Mouse (Mus musculus): Measurements from ENCODE around the gene Mbtps2. TPM values are rescaled to one million over a fixed set of nuclear protein-coding genes. Genes with fewer than 3 reads are reported as not detected.

The Mbtps2 gene
- total and polyA plus RNA-seq, 3 experiments, result 5.8 to 30.2 (median 12.4) TPM

DNA sequence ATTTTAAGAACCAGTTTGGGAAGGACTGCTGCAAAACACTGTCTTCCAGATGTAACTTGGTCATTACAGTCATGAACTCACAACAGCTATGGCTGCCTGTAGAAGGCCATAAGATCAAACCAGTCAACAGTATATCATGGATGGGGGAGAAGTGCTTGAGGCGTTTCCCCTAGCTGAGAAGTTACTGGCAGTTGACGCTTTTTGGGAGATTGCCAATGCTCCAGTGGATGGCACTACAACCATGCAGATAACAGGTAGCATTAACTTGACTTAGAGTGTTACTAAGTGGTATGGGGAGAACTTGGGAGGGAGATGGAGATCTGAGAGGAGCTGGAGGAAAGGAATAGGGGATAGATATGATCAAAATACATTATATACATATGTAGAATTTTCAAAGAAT lies 23.8 kb downstream of the Mbtps2 start:
- dilution Hi-C loops (cut with MboI; ENCODE audit: extremely low pct_ligation_motif_present, extremely low pct_unique_long_range_greater_than_20kb, low sequenced_read_pairs), result no loop called here
- Histone ChIP-seq H3K9ac (ENCODE audit: insufficient read depth, low read depth) (no peak overlapping the region), H3K4me3 (replicated peaks in 1 of 3; ENCODE audit: low read depth in 2 of 3, low read length in 2 of 3, poor library complexity in 1 of 3) (no peak overlapping the region), H3K9me3 (replicated peaks; ENCODE audit: low read length) (no peaks in the 10 kb centered on the region), H3K4me1 (ENCODE audit: control insufficient read depth in 1 of 2, insufficient read depth in 2 of 2) (no peaks in the 10 kb centered on the region), H3K27me3 (replicated peaks) (no peaks in the 10 kb centered on the region), H3K79me2 (replicated peaks; ENCODE audit: control insufficient read depth, extremely low read depth, insufficient read depth, poor library complexity, severe bottlenecking) (no peaks in the 10 kb centered on the region), H3K27ac (ENCODE audit: insufficient read depth, low read depth) (no peak overlapping the region), H3K4me2 (ENCODE audit: insufficient read depth, low read depth, poor library complexity, severe bottlenecking) (no peak overlapping the region), H3K36me3 (replicated peaks in 1 of 2; ENCODE audit: control insufficient read depth in 1 of 2, insufficient read depth in 1 of 2, low read length in 1 of 2) (peaks cover 6 to 38% of the 10 kb centered on the region in 2 experiments)
- no peak for DNase-seq (ENCODE audit: extremely low read depth)
- in situ Hi-C loops (cut with MboI; ENCODE audit: low pct_ligation_motif_present, low pct_unique_long_range_greater_than_20kb, low sequenced_read_pairs), result no loop called here
- TF ChIP-seq MAX (IDR thresholded peaks at IDR 0.05; ENCODE audit: low read length) (no peak), JUN (IDR thresholded peaks at IDR 0.05; ENCODE audit: insufficient read depth, low read depth, low read length) (no peak), IRF4 (IDR thresholded peaks at IDR 0.05; ENCODE audit: low read depth, low read length) (no peak), MYC (IDR thresholded peaks at IDR 0.05; ENCODE audit: low read depth, low read length) (no peak), SIN3A (IDR thresholded peaks at IDR 0.05; ENCODE audit: low read length) (no peak), JUND (conservative IDR thresholded peaks at IDR 0.05; ENCODE audit: low read depth, low read length) (no peak), POLR2A (IDR thresholded peaks at IDR 0.05; ENCODE audit: low read depth, low read length) (no peak), UBTF (IDR thresholded peaks at IDR 0.05; ENCODE audit: low read depth, low read length) (no peak), NRF1 (IDR thresholded peaks at IDR 0.05; ENCODE audit: low read depth, low read length) (no peak), USF1 (IDR thresholded peaks at IDR 0.05; ENCODE audit: low read depth, low read length) (no peak), RAD21 (IDR thresholded peaks at IDR 0.05; ENCODE audit: low read depth, low read length) (no peak), EP300 (IDR thresholded peaks at IDR 0.05; ENCODE audit: low read length) (no peak), TCF12 (IDR thresholded peaks at IDR 0.05; ENCODE audit: low read depth, low read length) (no peak), CHD1 (IDR thresholded peaks at IDR 0.05; ENCODE audit: low read depth, low read length) (no peak), NELFE (IDR thresholded peaks at IDR 0.05; ENCODE audit: low read depth, low read length) (no peak), ELF1 (IDR thresholded peaks at IDR 0.05; ENCODE audit: low read depth, low read length) (no peak)

DNA sequence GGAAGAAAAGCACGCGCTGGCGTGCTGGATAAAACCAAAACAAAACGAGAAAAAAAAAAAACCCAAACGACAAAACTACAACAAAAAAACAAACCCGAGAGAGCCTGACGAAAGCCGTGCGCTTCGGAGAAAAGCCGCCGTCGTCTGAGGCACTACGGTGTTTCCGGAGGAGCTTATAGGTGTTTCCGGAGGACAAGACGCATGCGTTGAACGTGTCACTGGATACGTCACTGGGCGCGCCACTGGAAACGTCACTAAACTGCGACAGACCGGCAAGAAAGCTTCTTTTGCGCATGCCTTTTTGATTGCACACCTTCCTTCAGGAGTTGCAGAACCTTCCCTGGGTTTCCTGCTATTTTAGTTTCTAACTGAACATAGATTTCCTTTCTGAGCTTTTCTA lies 29.7 kb downstream of the Mbtps2 start, which contains the start of gene Yy2:
Gene Yy2, minus strand, starts transcription at position 146 of the 400 bp plus-strand sequence.
- Histone ChIP-seq H3K4me3 (replicated peaks in 1 of 3; ENCODE audit: low read depth in 2 of 3, low read length in 2 of 3, poor library complexity in 1 of 3) (no peak within 1 kb of the TSS), H3K4me2 (ENCODE audit: insufficient read depth, low read depth, poor library complexity, severe bottlenecking) (no peak within 1 kb of the TSS), H3K4me1 (ENCODE audit: control insufficient read depth in 1 of 2, insufficient read depth in 2 of 2) (no peaks in the 10 kb centered on the region), H3K27ac (ENCODE audit: insufficient read depth, low read depth) (no peak within 1 kb of the TSS), H3K9ac (ENCODE audit: insufficient read depth, low read depth) (no peak within 1 kb of the TSS), H3K36me3 (replicated peaks in 1 of 2; ENCODE audit: control insufficient read depth in 1 of 2, insufficient read depth in 1 of 2, low read length in 1 of 2) (peaks cover 13 to 23% of the 10 kb centered on the region in 2 experiments), H3K79me2 (replicated peaks; ENCODE audit: control insufficient read depth, extremely low read depth, insufficient read depth, poor library complexity, severe bottlenecking) (no peaks in the 10 kb centered on the region), H3K27me3 (replicated peaks) (no peaks in the 10 kb centered on the region), H3K9me3 (replicated peaks; ENCODE audit: low read length) (no peaks in the 10 kb centered on the region)
- TF ChIP-seq EP300 (IDR thresholded peaks at IDR 0.05; ENCODE audit: low read length) (no peak), USF2 (conservative IDR thresholded peaks at IDR 0.05; ENCODE audit: low read depth, low read length) (no peak), ZNF384 (IDR thresholded peaks at IDR 0.05; ENCODE audit: low read depth, low read length) (no peak), CTCF (conservative IDR thresholded peaks at IDR 0.05 in 1 of 2, IDR thresholded peaks at IDR 0.05 in 1 of 2; ENCODE audit: low read depth in 2 of 2, low read length in 2 of 2) (no peak), MAX (IDR thresholded peaks at IDR 0.05; ENCODE audit: low read length) (no peak), TBP (conservative IDR thresholded peaks at IDR 0.05; ENCODE audit: low read depth, low read length) (no peak), MAZ (IDR thresholded peaks at IDR 0.05; ENCODE audit: low read depth, low read length) (no peak), MYC (IDR thresholded peaks at IDR 0.05; ENCODE audit: low read depth, low read length) (no peak), POLR2A (IDR thresholded peaks at IDR 0.05; ENCODE audit: low read depth, low read length) (no peak), MAFK (IDR thresholded peaks at IDR 0.05; ENCODE audit: insufficient replicate concordance, low read length) (no peak), CHD1 (IDR thresholded peaks at IDR 0.05; ENCODE audit: low read depth, low read length) (no peak)
- dilution Hi-C loops (cut with MboI; ENCODE audit: extremely low pct_ligation_motif_present, extremely low pct_unique_long_range_greater_than_20kb, low sequenced_read_pairs) (no loop called here), in situ Hi-C loops (cut with MboI; ENCODE audit: low pct_ligation_motif_present, low pct_unique_long_range_greater_than_20kb, low sequenced_read_pairs) (no loop called here)
- no peak for DNase-seq (ENCODE audit: extremely low read depth)
